Mouse (Mus musculus) monocyte, adult 5-6 weeks (primary cell): ENCODE data around the gene Zfp553. TPM values are rescaled to one million over a fixed set of nuclear protein-coding genes. Genes with fewer than 3 reads are reported as not detected.
A peak's percentile ranks its signal among the peaks of the same experiment; 100 is the strongest.

Experiments used
- ATAC-seq: fragments of 153-309, 156-312 bp; replicated peaks from 2 replicates; pipeline ENCODE4 v1.8.0; 2017; ENCODE audit warnings: mild to moderate bottlenecking; ENCODE audit not compliant: low TSS enrichment, insufficient number of reproducible peaks, severe bottlenecking, poor library complexity, low FRiP score
- total RNA-seq: library from RNA; stranded (forward); fragments of 200-1000, 200-491, 200-594 nt; gene quantifications from 3 replicates; pipeline ENCODE4 v1.2.3, GENCODE M21; 2017

The Zfp553 gene
- total RNA-seq = 3.9 to 9.8 TPM (median 5.7 TPM) in 3 replicates

- peak; percentile 41 for ATAC-seq
Observed at GRCm38 (mm10) chr7:127232622-127233367, at the start of gene Zfp553, which contains the start of gene Sept1. TSS of gene Zfp553 (plus strand) at chr7:127233061. TSS of gene Sept1 (minus strand) at chr7:127233130.

DNA sequence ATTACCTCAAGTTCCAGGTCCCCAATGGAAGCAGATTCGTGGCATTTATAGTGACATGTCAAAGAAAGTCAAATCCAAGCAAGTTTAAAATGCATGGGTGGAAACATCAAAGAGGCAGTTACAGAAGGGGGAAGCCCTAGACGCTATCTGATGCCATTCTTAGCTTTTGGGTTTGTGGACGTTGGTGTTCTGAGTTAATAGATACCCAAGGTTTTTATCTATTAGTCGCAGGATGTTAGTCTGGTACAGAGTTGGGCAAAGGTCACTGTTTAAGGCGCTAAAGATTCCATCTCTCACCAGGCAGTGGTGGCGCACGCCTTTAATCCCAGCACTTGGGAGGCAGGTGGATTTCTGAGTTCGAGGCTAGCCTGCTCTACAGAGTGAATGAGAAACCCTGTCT is 49.5 kb upstream of the Zfp553 start:
- ATAC-seq = no peak

DNA sequence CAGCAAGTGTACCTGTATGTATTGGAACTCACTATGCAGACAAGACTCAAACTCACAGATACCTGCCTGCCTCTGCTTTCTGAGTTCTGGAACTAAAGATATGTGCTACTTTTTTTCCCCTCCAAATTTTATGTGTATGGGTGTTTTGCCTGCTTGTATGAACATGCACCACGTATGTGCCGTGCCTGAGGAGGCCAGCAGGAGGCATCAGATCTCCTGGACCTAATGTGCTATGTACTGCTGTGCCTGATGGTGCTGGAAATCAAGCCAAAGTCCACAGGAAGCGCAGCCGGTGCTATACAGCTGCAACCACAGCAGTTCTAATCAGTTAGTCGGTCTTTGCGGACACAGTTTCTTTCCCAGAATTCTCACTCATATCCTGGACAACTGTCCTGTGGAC is 49.0 kb upstream of the Zfp553 start:
- no peak for ATAC-seq

- ATAC-seq = no peak
Observed at GRCm38 (mm10) chr7:127184720-127185119, 48.1 kb upstream of the Zfp553 start.

- no peak for ATAC-seq
Observed at GRCm38 (mm10) chr7:127185601-127186000, 47.3 kb upstream of the Zfp553 start.

GRCm38 (mm10) chr7:127187351-127187750 is 45.5 kb upstream of the Zfp553 start:
- no peak for ATAC-seq

- ATAC-seq = no peak
Observed at GRCm38 (mm10) chr7:127188305-127189276, 44.3 kb upstream of the Zfp553 start.

DNA sequence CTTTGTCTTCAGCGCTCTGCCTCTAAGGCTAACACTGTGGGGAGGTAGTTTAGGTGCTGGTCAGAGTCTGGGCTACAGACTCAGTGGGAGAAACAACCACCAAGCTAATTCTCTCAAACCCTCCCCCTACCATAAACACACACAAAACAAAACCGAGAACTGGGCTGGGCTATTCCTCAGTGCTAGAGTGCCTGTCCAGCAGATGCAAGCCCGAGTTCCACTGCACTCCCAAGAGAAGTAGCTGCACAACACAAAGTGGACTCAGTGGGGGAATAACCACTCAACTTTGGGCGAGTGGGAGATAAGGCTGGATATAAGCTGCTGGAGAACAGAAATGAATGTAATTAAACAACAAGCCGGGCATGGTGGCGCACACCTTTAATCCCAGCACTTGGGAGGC is 42.2 kb upstream of the Zfp553 start:
- no peak for ATAC-seq

GRCm38 (mm10) chr7:127192989-127193388 is 39.9 kb upstream of the Zfp553 start:
- ATAC-seq = no peak

DNA sequence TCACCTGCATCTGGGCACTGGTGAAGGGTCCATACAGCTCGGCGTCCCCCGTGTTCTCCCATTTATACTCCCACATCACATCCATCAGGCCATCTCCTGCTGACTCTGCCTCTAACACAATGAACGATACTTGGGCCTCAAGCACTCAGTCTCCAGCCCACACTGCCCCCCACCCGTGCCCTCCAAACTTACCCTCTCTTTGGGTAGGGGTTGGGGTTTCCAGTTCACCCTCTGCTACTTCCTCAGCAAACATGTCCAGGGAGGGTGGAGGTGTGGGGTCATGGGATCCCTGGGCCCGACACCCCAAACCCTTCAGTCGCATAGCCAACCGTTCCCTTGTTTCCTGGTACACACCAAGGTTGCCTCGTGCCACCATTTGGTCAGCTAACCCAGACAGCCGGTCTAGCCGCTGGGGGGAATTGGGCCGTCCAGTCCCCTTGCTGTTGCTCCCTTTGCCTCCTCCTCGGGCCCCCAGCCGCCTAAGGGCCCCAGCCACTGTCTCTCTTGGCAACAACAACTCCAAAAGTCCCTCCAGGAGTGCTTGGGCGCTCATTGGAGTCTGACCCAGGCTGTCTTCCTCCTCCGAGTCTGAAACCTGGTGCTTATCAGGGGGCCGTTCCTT is 38.7 kb upstream of the Zfp553 start:
- no peak for ATAC-seq

DNA sequence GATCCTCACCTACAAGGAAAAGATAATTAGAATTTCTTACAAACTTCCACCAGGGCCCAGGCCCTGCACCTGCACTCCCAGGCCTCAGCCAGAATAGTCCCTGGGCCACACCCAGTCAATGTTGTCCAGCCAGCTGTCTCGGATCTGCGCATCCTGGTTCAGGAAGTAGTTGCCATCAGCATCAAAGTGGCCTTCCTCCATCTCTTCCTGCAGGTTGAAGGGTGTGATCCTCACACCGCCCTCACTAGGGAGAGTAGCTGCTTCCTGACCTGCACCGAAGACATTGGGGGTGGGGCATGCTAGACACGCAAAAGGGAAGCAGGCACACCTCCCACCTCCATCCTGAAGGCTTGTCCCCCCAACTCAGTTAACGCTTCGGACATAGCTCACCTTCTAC is 38.2 kb upstream of the Zfp553 start:
- ATAC-seq = no peak

- ATAC-seq = peak; percentile 94
Observed at GRCm38 (mm10) chr7:127195544-127196295, 37.1 kb upstream of the Zfp553 start, which contains the start of gene Cd2bp2. TSS of gene Cd2bp2 (minus strand) at chr7:127196050.

- no peak for ATAC-seq
Observed at GRCm38 (mm10) chr7:127196484-127196883, 36.4 kb upstream of the Zfp553 start.

DNA sequence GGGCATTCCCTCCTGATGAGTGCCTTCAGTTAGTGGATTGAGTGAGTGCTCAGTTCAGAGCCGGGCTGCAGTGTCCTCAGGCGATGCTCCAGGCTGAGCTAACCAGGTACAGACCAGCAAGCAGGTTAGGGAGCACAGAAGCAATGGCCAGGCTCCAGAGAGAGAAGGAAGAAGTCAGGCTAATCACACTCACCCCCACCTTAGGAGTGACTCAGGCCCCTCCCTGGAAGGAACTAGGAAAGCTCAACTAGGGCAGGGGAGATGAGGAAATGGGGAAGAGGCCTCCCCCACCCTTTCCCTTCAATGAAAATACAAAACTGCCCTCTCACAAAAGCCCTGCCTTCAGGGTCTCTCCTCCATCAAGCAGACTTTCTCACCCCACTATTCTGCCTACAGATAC is 26.3 kb upstream of the Zfp553 start:
- ATAC-seq = peak; percentile 25; the same call in 1 of the 2 replicates

DNA sequence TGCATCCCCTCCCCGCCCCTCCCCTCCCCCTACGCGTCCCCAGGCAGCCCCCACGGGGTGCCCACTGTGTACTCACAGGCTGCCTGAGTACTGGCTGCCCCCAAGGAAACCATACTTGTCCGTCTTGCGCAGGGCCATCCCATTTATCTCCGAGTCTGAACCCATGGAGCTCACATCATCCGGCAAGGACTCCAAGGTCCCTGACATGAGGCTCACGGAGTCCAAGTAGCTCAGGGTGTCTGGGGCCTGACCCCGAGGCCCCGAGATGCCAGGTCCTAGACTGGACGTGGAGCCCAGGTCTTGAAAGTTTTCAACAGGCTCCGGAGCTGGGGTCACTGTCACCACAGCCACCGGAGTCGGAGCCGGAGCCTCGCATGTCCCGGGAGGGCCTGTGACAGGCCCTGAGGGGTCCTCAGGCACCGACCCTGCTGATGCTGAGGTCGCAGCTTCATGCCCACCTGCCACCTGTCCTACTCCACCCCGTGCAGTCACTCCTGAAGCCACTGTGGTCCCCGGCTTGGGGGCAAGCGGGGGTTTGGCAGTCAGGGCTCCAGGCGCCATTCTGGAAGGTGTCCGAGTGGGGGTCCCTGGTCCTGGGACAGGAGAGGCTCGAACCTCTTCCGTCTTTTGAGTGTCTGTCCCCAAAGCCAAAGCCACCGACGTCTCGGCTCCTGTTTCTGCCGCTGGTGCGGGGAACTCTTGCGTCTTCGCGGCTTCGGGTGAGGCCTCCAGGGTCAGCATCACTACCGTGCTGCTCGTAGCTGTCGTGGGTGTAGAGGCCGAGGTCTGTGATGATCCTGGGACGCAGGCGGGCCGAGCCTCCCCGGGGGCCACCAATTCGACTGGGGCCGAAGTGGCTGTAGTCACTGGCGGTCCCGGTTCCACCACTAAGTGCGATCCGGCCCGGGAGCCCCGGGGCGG is 25.2 kb upstream of the Zfp553 start:
- no peak for ATAC-seq

DNA sequence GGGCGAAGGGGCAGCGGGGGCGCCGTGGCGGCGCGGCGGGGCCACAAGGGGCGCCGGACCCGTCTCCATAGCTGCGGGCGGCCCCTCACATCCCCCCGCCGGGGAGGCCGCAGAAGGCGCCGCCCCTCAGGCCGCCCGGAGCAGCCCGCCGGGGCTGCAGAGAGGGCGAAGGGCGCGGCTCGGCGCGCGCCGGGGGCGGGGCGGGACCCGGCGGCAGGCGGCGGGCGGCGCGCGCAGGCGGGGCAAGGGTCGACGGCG is 24.6 kb upstream of the Zfp553 start, which contains the start of gene Tbc1d10b:
Tbc1d10b (minus strand) TSS at position 174 of the 258 bp plus-strand sequence.
- ATAC-seq = no peak

GRCm38 (mm10) chr7:127208553-127209438 is 24.1 kb upstream of the Zfp553 start, which contains the start of gene Mylpf:
TSS of gene Mylpf (plus strand) at chr7:127208890.
- peak; percentile 78 for ATAC-seq
